Mouse (Mus musculus) G1E-ER4 (cell line): ENCODE measurements around the gene Aldh3a1. TPM values are rescaled to one million over a fixed set of nuclear protein-coding genes. Genes with fewer than 3 reads are reported as not detected.

ENCODE experiments used
- GATA1 ChIP-seq: IDR thresholded peaks from one replicate; pipeline ENCODE4 v1.8.0; 2012; ENCODE audit warnings: low read length, inconsistent platforms
- polyA plus RNA-seq: library from polyadenylated mRNA; stranded (reverse); fragments of >175 nt; gene quantifications from 2 replicates; pipeline ENCODE4 v1.2.3, GENCODE M21; 2012

Gene Aldh3a1
- not detected in 2 replicates for polyA plus RNA-seq

DNA sequence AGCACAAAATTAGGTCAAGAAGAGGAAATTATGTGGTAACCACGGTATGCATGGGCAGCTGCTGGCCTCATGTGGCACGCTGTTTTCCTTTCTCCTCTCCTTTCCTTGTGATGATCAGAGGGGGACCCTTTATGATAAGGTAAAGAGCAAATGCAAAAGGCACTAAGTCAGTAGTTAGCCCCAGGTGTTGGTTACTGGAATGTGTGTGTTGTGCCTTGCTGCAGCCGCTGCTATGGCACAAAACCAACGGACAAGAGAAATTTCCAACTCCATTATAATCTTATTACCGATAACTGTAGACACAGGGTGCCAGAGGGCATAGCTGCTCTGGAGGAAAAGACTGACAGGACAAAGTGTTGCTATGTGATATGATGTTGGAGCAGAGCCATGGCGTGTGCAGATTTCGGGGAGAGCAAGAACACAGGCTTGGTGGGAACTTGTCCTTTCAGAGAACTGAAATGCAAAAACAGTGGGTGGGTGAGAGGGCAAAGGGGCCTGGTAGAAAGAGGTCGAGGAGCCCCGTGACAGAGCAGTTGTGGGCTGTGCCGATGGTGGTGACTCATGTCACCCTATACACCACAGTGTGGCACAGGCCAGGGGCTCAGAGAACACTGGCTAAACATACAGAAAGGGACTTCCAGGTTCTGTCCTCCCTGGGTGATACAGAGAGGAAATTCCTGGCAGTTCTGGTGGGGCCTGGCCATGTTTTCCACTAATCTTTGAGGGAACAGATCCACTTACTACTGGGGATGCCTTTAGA, at the start of gene Aldh3a1:
Aldh3a1 (plus strand) TSS at position 51 of the 760 bp plus-strand sequence.
- no peak for TF ChIP-seq GATA1

DNA sequence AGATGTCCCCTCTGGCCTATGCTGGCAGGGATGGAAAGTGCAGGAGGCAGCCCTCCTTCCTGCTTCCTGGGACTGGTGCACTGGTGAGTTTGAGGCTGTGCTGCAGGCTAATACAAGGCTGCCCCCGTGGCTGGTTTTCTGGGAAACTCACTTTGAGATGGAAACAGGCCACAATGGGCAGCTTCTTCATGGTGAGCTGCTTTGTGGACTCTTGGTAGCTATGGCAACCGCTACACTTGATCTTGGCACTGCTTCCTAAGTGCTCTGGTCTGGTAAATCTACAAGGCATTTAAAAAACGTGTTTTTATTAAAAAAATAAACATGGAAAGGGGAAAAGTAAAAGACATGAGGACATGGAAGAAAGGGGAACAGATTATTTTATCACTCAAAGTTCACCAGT, 49.2 kb upstream of the Aldh3a1 start:
- TF ChIP-seq GATA1 = no peak

DNA sequence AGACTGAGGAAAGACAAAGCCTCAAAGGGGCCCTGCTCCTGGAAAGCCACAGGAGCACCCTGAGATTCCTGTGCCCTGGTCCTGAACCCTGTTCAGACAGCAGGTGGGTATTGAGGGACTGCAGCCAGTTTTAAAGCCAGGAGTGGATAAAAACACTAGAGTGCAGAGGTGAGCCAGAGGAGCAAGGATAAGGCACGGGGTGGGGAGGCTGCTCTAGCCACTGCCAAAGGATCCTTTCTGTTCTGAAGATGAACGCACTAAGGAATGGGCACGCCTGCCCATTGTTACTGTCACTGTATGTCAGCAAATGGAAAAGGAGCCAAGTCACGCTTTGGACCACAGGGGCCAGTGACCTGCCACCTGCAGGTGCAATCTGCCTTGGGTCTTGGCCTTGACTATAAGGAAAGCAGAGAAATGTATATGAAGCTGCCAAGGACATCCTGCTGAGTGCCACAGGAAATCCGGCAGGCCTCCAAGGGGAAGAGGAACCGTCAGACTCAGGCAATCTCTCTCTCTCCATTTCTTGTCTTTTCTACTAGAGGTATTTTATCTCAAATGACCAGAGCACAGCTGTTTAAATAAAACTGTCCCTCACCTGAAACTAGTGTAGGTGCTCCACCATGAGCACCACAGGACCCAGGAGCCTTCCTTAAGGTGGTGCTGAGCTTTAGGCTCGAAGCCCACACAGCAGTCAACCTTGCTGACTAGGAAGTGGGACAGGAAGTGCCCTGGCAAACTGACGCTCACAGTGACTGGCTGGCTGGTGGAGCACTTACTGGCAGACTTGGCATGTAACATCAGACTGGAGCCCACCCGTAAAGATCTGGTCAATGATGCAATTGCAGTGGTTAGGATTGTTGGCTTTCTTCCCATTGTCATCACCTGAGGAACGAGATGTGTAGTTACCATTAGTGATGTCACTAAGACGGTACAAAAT, 47.3 kb upstream of the Aldh3a1 start:
- TF ChIP-seq GATA1 = no peak

GRCm38 (mm10) chr11:61161121-61161520, 46.2 kb upstream of the Aldh3a1 start:
- no peak for TF ChIP-seq GATA1

- no peak for TF ChIP-seq GATA1
Observed at GRCm38 (mm10) chr11:61162776-61163175, 44.6 kb upstream of the Aldh3a1 start.

- no peak for TF ChIP-seq GATA1
Observed at GRCm38 (mm10) chr11:61163341-61163740, 44.0 kb upstream of the Aldh3a1 start.

- no peak for TF ChIP-seq GATA1
Observed at GRCm38 (mm10) chr11:61164366-61164765, 43.0 kb upstream of the Aldh3a1 start.

DNA sequence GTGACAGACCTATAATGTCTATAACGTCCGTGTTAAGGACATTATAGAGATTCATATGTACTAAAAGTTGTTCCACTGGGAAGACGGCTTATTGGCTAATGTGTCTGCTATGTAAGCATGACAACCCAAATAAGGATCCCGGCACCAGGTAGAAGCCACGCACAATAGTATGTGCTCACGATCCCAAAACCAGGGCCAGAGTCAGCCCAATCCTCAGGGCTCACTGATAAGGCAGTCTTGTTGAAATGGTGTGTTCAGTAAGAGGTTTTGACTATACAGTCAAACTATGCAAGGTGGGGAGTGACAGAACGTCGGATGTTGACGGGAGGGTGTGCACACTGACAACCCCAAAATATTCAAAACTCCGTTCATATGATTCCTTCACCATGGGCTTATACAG, 42.5 kb upstream of the Aldh3a1 start:
- TF ChIP-seq GATA1 = no peak

GRCm38 (mm10) chr11:61170184-61170583, 37.2 kb upstream of the Aldh3a1 start:
- TF ChIP-seq GATA1 = no peak

DNA sequence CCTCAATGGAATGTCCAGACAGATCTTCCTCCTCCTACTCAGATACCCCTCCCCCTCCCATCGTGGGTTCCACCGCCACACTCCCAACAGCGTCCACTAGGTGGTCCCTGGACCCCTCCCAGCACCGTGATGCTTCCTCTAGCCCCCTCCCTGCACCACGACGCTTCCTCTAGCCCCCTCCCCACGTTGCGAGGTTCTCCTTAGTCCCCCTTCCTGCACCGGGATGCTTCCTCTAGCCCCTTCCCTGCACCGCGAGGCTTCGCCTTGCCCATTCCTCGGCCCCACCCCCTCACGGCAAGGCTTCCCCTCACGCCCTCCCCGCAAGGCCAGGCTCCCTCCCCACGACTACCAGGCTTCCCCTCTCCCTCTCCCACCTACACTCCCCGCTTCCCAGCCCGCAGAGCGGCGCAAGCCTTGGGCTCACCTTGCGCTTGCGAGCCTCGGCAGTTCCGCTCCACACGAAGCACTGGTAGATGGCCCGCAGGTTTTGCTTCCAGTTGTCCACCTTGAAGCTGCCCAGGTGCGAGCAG, 33.0 kb upstream of the Aldh3a1 start:
- no peak for TF ChIP-seq GATA1

DNA sequence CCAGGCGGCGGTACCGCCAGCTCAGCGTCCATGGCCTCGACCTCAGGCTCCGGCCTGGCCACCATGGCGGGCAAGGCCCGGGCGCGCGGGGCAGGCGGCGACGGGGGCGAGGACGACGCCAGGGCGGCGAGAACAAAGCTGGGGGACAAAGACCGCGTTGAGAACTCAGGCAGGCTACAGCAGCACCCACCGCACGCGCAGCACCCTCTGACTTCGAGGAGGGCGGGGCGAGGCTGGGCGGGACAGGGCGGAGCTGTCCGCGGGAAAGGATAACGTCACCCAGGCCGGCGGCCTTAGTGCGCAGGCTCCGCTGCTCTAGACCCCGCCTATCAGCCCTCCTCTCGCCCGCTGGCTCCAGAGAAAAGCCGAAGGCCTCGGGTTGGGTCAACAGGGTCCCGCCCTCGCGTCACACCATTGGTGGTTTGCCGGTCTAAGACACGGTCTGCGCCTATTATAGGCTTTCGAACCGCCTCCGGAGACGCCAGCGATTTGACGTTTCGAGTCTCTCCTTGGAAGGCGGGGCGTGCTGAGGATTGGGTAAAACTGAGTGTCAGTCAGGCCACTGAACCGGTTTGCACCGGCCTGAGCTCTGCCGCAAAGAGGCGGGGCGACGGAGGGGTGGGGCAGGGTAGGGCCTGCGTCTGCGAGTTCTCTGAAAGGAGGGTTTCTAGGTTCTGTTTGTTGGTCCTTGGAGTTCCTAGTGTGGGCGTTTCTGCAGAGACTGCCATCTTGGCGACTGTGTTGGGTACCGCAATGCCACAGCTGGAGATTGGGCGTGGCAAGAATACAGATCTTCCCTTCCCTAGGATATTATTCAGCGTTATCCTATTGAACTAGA, 32.3 kb upstream of the Aldh3a1 start, which contains the start of gene Usp22:
Usp22 (minus strand) TSS at position 235 of the 838 bp plus-strand sequence.
- no peak for TF ChIP-seq GATA1

DNA sequence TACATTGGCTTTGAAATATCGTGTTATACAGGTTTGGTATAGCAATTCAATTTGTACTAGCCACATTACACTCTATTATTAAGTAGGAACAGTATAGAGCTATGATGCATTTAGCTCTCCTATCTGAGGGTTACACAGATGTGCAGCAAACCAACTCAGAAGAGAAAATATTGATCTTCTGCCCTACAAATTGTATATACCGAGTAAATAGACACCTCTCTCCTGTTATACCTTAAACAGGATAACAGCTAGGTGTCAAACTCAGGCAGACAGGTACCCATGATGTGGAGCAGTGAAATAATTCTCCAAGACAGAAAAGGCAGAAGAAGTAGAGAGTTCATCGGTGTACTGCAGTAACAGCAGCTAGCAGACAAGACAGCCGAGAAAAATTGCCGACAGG, 31.6 kb upstream of the Aldh3a1 start:
- no peak for TF ChIP-seq GATA1

DNA sequence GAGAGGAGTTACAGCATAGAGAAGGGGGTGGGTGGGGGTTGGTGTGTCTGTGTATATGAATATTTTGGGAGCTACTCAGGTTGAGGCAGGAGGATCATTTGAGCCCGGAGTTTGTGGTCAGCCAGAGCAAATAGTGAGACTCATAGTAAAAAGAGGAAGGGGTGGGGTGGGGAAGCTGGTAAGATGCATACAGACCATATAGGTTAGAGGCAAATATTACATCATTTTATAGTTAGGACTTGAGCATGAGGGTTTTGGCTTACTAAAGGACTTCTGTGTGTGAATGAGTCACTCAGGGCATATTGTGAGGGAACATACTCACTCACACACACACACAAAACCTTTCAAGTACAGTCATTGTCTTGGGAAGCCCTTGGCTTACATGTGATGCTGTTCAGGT, 31.0 kb upstream of the Aldh3a1 start:
- TF ChIP-seq GATA1 = no peak

DNA sequence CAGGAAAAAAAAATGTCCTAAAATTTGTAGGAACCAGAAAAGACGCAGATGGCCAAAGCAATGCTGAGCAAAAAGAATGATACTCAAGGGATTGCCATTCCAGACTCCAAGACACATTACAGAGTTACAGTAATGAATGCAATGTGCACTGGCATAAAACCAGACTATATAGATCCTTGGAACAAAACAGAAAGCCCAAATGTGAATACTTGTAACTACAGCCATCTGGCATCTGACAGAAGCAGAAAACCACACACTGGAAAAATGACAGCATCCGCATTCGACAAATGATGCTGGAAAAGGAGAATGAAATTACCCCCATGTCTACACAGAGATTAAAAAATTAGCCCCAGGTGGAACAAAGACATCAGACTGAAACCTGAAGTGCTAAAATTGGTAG, 27.0 kb upstream of the Aldh3a1 start:
- TF ChIP-seq GATA1 = no peak

- no peak for TF ChIP-seq GATA1
Observed at GRCm38 (mm10) chr11:61181624-61182023, 25.7 kb upstream of the Aldh3a1 start.
